Mouse (Mus musculus): Measurements from ENCODE around the gene Six5.
"Not testable (repeated sequence)": the region's sequence is repeated elsewhere in the genome, so short reads cannot be mapped to it uniquely, and the experiment has no call there.

Gene Six5

DNA sequence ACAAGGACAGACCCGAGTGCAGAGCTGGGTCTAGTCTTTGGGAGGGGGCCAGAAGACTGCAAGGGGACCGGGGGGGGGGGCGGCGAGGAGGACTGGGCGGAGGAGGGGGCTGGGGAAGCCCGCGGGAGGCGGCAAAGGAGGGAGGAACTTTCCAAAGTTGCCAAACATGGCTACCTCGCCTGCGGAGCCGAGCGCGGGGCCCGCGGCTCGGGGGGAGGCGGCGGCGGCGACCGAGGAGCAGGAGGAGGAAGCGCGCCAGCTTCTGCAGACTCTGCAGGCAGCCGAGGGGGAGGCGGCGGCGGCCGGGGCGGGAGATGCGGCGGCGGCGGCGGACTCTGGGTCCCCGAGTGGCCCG, at the start of gene Six5:
TSS of gene Six5 (plus strand) at position 124 of the 355 bp plus-strand sequence.
- no peak for DNase-seq (ENCODE audit: extremely low read depth, low read depth, low spot score)

DNA sequence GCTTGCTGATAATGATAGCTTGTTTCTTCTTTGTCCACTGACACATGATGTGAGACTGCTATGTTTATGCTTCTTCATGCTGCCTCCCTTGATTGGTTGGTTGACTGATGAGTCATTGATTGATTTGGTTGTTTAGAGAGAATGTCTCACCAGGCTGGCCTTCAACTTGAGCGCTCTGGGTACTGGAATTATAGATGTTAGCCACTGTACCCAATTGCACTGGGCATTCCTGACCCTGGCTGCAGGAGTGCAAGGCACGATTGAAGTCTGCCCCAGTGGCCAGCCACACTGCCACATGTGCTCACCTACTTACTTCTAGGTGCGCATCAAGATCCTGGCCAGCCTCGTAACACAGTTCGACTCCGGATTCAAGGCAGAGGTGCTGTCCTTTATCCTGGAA, 49.8 kb upstream of the Six5 start:
- no peak for DNase-seq (ENCODE audit: extremely low read depth, low read depth, low spot score)

DNA sequence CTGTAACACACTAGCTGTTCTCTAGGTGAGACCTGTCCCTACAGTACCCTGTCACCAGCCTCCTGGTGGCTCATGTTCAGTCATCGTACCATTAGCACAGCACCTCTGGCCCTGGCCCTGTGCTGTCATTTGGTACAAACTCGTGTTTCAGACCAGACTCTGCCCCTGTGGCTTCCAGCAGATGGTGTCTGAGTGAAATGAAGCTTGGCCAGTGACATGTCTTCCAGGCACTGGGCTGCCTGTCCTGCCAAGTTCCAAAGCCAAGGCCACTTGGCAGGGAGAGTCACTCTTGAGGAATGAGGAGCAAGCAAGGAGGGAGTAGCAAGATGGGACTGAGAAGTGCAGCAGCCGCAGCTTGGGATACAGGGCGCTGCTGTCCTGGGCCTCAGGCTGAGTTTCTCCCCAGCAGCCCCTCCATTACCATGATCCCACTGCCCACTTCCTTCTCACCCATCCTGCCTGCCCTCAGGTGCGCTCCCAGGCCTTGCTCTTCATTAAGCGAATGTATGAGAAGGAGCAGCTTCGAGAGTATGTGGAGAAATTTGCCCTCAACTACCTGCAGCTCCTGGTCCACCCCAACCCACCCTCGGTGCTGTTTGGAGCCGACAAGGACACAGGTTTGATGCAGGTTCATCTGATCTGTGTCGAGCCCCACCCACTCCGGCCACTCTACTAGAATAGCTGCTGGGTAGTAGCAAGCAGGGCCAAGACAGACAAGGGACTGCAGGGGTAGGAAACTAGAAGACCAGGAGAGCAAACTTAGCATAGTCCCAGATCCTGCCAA, 47.9 kb upstream of the Six5 start:
- peak; percentile 31 for DNase-seq (ENCODE audit: extremely low read depth, low read depth, low spot score)

DNA sequence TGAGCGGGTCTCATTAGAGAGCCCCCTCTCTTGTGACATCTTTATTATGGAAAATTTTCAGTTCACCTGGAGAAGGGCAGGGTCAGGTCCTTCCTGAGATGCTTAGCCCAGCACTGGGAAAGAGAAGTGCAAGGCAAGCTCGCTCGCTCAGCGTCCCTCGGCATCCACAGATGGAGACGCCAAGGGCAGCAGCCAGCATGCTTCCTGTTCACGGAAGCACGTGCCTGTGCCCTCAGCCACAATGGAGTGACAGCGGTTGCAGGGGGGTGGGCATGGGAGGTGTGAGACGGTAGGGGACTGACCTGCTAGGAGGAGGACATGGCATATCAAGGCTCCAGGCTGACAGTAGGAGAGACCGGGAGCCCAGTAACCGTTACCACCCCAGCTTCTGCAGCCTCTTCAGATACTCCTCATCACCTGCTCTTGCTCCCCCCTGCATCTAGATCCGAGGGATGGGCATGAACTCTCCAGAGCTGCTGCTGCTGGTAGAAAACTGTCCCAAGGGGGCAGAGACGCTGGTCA, 46.3 kb upstream of the Six5 start:
- DNase-seq (ENCODE audit: extremely low read depth, low read depth, low spot score), result no peak

DNA sequence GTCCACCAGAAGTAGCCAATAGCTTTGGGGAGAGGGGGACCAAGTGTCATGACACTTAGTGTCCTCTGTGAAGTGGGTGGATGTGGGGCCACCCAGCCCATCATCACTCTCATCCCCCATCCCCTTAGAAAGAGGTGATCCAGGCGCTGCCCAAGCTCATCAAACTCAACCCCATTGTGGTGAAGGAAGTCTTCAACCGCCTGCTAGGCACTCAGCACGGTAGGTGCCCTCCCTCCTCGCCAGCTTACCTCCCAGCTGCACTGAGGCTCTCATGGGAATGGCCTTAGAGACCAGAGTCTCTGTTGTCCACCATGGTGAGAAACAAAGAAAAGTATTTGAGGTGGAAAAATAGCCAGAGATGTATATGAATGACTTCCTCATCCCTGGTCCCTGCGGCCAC, 45.1 kb upstream of the Six5 start:
- DNase-seq (ENCODE audit: extremely low read depth, low read depth, low spot score), result no peak

DNA sequence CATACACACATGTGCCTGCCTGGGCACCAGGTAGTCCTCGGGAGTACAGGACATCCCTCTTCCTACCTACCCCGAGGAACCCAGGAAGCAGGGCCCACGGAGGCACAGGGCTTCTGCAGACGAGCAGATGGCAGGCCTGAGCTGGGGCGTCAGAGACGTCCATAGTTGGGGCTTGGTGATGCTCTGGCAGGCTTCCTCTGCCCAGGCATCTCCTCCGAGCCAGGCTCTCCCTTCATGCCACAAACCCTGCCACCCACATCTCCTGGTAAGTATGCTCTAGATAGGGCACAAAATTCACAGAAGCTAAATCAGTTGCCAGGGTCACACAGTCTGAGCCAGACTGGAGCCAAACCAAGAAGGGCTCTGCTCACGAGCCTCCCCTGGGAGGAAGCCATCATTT, 44.2 kb upstream of the Six5 start:
- DNase-seq (ENCODE audit: extremely low read depth, low read depth, low spot score), result no peak

DNA sequence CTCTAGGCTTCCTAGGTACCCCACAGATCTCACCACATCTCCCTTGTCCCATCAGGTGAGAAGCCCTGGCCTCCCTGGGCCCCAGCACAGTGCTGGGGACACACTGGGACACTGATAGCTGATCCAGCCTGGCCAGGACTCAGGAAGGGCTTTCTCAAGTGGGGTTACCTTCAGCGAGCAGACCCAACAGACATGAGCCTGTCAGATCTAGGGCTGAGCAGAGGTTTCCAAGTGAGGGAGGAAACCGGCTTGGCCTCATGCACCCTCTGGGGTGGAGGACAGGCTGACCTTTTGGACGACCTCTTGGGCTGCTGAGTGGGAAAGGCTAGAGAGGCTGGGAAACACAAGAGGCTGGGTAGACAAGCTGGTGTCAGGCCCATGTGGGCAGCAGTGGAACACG, 43.2 kb upstream of the Six5 start:
- DNase-seq (ENCODE audit: extremely low read depth, low read depth, low spot score), result no peak

DNA sequence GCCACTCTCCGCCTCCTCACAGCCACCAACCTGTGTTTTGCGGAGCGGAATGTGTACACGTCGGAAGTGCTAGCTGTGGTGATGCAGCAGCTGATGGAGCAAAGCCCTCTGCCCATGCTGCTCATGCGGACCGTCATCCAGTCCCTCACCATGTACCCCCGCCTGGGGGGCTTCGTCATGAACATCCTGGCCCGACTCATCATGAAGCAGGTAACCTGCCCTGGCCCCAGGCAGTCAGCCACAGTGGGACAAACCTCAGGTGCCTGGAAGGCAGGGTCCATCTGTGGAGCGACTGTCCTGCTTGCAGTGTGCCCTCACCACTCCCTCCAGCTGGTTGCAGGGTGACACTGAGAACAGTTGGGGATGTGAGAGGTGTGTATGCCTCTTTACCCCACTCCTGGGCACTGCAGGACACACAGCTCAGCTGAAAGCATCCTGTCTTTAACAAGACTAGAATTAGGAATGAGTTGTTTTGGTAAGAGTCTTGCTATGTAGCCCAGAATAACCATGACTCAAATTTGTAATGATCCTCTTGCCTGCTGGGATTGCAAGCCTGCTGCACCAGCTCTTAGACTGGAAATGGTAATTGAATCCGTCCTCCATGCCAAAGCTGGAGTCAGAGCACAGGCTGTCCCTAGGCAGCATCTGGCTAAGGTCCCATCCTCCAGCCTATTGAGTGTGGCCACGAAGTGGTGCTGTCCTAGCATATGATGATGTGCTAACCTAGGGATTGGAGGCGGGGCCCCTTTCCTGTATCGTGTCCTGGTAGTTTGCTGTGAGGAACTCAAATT, 41.9 kb upstream of the Six5 start:
- DNase-seq (ENCODE audit: extremely low read depth, low read depth, low spot score), result no peak

DNA sequence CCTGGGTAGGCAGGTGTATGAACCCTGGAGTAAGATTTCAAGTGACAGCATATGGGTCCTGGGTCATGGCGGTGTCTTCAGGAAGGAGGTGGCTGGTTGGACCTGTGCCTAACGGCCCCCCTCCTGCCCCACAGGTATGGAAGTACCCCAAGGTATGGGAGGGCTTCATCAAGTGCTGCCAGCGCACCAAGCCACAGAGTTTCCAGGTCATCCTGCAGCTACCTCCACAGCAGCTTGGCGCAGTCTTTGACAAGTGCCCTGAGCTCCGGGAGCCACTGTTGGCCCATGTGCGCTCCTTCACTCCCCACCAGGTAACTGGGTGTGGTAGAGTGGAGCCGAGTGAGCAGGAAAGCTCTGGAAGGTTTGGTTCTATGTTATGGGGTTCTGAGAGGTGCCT, 41.3 kb upstream of the Six5 start:
- DNase-seq (ENCODE audit: extremely low read depth, low read depth, low spot score), result no peak

DNA sequence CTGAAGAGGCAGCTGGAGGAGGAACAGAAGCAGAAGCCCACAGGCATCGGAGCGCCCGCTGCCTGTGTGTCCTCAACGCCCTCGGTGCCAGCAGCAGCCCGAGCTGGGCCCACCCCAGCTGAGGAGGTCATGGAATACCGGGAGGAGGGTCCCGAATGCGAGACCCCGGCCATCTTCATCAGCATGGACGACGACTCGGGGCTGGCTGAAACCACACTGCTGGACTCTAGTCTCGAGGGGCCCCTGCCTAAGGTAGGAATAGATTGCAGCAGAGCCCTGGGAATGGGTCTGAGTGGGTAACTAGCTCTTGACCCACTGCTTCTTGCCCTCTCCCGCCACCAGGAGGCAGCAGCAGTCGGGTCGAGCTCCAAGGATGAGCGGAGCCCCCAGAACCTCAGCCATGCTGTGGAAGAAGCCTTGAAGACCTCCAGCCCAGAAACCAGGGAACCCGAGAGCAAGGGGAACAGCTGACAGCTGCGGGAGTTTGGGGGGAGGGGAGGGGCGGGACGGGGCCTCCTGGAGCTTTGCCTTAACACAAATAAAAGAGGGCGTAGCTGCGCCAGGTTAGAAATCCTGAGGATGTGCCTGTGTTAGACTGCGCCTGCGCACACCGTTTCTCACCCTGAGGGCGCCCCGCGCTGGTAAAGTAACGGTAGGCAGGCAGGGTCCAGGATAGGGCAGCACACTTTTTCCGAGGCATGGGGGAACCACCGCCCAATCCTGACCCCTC, 40.2 kb upstream of the Six5 start, which contains the start of gene Rsph6a:
TSS of gene Rsph6a (plus strand) at position 644 of the 730 bp plus-strand sequence.
- DNase-seq (ENCODE audit: extremely low read depth, low read depth, low spot score), result no peak

DNA sequence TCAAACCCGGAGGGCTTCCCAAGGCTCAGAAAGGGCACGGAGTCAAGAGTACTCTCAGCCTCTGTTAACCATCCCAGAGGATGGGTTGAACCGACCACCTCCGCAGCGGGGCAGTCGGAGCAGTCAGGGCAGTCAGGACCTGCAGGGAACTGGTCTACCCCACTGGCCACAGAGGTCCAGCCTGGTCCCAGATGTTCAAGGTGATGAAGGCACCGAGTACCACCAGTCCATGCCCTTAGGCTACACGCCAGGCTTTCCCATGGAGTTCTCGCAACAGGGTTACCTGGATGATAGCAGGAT, 39.7 kb upstream of the Six5 start:
- DNase-seq (ENCODE audit: extremely low read depth, low read depth, low spot score), result no peak

DNA sequence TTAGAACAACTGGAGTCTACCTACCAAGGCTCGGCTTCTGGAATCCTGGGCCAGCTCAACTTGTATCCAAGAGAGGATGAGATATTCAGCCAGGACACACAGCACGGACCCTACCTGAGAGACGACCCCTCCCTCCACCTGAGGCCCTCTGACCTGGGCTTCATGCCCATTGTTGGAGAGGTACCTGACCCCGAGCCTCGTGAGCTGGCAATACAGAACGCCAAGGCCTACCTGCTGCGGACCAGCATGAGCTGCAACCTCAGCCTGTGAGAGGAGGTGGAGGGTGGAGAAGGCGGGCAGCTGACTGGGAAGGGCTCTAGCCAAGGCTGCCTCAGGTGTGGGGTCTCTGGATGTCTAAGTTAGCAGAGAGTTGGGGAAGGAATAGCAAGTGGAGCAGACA, 39.3 kb upstream of the Six5 start:
- no peak for DNase-seq (ENCODE audit: extremely low read depth, low read depth, low spot score)

DNA sequence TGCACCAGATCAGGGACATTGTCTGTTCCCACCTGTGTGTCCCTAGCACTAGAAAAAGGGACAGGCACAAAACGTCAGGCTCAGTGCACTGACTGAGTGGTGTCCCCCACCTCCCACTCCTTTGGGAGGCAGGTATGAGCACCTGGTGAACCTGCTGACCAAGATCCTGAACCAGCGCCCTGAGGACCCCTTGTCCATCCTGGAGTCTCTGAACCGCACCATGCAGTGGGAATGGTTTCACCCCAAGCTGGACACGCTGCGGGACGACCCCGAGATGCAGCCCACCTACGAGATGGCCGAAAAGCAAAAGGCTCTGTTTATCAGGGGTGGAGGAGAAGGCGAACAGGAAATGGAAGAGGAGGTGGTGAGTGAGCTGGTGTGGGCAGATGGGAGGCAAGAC, 37.0 kb upstream of the Six5 start:
- no peak for DNase-seq (ENCODE audit: extremely low read depth, low read depth, low spot score)

DNA sequence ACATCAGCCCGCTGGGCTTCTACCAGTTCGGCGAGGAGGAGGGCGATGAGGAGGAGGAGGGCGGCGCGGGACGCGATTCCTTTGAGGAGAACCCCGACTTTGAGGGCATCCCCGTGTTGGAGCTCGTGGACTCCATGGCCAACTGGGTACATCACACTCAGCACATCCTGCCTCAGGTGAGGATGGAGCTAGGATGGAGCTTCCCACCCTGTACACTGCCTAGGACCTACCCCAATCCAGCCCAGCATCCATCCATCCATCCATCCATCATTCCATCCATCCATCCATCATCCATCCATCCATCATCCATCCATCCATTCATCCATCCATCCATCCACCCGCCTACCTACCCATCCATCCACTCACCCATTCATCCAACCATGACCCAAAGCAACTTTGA, 28.5 kb upstream of the Six5 start:
- no peak for DNase-seq (ENCODE audit: extremely low read depth, low read depth, low spot score)

DNA sequence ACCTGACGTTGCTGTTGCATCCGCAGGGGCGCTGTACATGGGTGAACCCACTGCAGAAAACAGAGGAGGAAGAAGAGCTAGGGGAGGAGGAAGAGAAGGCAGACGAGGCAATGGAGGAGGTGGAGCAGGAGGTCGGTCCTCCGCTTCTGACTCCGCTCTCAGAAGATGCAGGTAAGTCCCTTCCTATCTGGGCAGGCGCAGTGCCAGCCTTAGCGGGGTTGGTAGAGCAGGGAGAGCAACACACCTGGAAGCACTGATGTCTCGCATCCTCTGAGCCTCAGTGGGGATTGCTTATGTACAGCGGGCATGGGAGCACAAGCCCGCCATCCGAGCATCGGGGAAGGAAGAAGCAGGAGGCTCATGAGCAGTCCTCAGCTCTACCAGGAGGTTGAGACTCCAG, 27.3 kb upstream of the Six5 start:
- DNase-seq (ENCODE audit: extremely low read depth, low read depth, low spot score), result no peak

DNA sequence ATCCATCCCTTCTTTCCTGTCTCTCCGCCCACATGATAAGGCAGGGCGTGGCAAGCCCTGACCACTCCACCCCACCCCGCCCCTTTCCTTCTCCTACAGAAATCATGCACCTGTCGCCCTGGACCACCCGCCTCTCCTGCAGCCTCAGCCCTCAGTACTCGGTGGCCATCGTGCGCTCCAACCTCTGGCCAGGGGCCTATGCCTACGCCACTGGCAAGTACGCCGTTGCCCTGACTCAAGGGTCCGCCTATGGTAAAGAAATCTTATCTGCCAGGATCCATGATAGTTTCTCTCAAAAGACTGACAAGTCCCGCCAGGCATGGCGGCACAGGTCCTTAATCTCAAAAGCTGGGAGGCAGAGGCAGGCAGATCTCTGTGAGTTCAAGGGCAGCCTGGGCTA, 26.5 kb upstream of the Six5 start:
- DNase-seq (ENCODE audit: extremely low read depth, low read depth, low spot score), result no peak

DNA sequence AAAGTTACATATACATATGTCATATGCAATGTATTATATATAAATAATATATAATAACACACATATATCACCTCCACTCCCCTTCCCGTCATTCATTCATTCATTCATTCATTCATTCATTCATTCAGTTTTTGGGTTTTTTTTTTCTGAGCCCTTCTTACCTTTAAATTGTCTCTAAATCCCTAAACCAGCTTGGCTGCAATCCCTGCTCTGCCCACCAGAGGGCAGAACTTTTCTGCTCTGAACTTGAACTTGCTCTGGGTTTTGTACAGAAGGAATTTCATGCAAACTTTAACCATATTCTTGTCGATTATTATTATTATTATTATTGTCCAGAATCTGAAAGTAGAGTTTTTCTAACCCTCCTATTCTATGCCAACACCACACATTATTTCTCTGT, 25.7 kb upstream of the Six5 start:
- no peak for DNase-seq (ENCODE audit: extremely low read depth, low read depth, low spot score)

DNA sequence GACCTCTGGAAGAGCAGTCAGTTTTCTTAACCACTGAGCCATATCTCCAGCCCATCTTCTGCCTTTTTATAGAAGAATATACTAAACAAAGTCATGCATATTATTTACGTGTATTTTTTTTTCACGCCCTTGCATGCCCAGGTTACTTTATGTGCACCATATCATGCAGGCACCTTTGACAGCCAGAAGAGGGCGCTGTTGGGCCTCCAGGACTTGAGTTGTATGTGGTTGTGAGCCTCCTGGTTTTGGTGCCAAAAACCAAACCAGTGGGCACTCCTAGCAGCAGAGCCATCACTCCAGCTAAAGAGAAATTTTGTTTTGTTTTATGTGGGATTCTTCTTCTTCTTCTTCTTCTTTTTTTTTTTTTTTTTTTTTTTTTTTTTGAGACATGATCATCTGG, 24.9 kb upstream of the Six5 start:
- DNase-seq (ENCODE audit: extremely low read depth, low read depth, low spot score), result no peak

DNA sequence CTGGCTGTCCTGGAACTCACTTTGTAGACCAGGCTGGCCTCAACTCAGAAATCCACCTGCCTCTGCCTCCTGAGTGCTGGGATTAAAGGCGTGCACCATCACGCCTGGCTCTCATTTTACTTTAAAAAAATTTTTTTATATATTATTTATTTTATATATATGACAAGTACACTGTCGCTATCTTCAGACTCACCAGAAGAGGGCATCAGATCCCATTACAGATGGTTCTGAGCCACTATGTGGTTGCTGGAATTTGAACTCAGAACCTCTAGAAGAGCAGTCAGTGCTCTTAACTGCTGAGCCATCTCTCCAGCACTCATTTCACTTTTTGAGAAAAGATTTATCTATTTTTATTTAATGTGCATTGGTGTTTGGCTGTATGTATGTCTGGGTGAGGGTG, 23.4 kb upstream of the Six5 start:
- DNase-seq (ENCODE audit: extremely low read depth, low read depth, low spot score), result not testable (repeated sequence)

DNA sequence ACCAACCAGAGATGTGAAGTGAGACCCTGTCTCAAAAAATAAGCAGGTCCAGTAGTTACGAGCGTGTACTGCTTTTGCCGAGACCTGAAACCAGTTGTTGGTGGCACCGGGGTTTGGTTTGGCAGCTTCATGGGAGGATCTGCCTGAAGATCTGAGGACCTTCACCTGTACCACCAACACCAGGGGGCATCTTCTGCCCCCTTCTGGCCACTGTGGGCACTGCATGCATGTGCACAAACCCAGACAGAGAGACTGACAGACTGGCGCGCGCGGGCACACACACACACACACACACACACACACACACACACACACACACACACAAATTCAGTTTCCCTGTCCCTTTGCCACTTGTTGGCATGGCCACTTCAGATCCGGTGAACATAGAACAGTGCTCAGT, 20.9 kb upstream of the Six5 start:
- no peak for DNase-seq (ENCODE audit: extremely low read depth, low read depth, low spot score)

DNA sequence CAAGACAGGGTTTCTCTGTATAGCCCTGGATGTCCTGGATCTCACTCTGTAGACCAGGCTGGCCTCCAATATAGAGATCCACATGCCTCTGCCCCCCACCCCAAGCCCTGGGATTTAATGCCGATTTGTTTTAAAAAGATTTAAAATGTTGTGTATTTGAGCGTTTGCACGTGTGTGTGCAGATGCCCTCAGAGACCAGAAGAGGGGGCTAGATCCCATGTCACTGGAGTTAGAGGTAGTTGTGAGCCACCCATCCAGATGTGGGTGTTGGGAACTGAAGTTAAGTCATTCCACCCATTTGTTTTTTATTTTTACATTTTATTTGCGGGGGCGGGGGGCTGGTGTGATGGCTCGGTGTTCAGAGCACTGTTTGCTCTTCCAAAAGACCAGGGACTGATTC, 19.9 kb upstream of the Six5 start:
- no peak for DNase-seq (ENCODE audit: extremely low read depth, low read depth, low spot score)

DNA sequence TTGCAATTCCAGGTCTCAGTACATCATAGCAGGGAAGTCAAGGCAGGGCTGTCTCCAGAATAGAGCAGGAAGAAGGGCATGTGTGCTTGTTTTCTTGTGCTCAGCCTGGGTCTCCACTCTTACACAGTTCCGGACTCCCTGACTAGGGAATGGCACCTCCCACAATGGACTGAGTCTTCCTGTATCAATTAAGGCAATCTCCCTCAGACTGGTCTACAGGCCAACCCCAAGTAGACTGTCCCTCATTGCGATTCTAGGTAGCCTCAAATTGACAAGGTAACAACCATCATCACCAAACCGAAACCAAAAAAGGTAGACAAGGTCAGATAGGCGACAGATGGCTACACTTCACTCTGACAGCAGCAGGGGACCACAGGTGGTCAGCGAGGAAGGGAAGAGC, 19.2 kb upstream of the Six5 start:
- DNase-seq (ENCODE audit: extremely low read depth, low read depth, low spot score), result no peak

All from fat pad, adult 2 months (tissue).